Mouse (Mus musculus) bone marrow macrophage, adult 2 months (primary cell): Measurements from ENCODE around the gene Nme4.

Experiments
- CTCF ChIP-seq: IDR thresholded peaks from 2 replicates; pipeline ENCODE4 v1.5.1; 2012; ENCODE audit warnings: low read depth, mild to moderate bottlenecking, low read length, moderate library complexity
- POLR2A ChIP-seq: IDR thresholded peaks from 2 replicates; pipeline ENCODE4 v1.6.1; 2012; ENCODE audit warnings: mild to moderate bottlenecking, low read depth, low read length, borderline replicate concordance

- TF ChIP-seq POLR2A (no peak), CTCF (no peak)
These were observed 781 bp downstream of the Nme4 start for GRCm38 (mm10) chr17:26094531-26095110.
